Mouse (Mus musculus): Measurements from ENCODE around the gene Kif11.

Kif11 gene

DNA sequence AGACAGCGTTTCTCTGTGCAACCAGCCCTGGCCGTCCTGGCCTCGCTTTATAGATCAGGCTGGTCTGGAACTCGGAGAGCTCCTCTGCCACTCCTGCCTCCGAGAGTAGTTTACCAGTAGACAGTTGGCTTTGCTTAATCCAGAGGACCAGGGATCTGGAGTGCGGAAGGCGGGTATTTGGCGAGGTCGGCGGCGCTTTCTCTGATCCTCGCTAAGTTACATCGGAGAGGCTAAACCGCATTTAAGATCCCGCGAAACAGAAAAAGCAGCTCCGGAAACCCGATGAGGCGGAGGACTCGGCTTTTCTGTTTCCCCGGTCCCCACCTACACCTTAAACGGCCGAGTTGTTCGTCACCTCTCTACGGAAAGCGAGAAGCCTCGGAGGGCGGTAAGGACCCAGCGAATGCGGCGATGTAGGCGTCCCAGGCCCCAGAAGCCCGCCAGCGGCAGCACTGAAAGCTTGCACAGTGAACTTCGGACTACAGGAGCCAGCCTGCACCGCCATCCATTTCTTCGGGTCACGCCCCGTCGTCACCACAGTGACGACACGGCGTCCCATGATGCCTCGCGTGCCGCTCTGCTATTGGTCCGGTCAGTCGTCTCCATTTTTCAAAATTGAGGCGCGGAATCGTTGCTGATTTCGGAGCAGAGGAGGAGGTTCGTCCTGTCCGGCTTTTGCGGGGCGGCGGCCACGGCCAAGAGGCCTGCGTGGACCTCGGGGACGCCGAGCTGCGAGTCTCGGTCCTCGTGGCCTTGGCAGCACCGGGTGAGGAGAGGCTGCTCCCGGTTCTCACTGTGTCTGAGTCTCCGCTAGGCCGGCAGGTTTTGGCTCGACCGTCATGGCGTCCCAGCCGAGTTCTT lies at the start of gene Kif11:
Kif11 (plus strand) TSS at position 649 of the 861 bp plus-strand sequence.
- peak; percentile 95 for DNase-seq (ENCODE audit: low read depth, low spot score)

DNA sequence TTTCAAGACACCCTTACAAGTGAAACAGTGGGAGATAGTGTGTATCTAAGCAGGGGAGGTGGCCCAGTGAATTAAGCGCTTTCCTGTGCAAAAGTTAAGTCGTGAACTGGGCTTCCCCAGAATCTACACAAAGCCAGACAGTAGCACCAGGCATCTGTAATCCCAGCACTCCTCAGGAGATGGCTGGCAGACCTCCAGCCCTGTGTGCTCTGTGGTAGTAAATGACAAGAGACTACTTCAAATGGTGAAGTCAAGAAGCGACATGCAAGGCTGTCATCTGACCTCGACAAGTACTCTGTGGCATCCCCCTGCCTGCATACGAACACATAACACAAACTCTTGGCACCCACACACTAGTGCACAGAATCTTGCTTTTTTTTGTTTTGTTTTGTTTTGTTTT lies 49.0 kb upstream of the Kif11 start:
- no peak for DNase-seq (ENCODE audit: low read depth, low spot score)

DNA sequence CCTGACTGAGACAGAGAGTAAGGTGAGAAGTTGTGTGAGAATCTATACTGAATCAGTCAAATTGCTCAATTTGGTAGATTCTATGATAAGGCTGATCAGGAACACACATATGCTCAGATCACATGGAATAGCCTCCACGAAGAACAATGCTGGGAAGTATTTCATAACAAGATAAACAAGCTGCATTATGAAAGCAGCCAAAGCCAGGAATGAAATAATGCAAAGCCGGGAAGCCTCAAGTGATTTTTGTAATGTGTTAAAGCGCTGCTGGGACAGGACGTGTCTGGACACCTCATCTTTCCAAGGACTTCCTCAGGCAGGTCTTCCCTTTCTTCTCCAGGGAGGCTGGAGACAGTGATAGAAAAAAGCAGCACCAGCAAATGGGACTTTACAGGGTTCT lies 43.5 kb upstream of the Kif11 start:
- no peak for DNase-seq (ENCODE audit: low read depth, low spot score)

DNA sequence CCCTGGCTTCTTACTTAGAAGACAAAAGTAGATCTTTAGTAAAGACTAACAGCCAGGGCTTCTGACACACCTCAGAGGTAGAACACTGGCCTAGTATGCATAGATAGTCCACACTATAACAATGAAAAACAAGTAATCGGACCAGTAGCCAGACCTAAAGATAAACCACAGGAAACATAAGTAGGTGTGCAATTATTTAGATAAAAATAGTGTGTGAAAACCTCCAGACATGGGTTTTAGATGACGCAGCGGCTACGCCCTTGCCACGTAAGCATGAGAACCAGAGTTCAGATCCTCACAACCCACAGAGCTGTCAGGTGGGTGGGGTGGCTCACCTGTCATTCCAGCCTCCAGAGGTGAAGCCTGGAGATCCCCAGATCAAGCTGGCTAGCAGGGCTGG lies 42.8 kb upstream of the Kif11 start:
- DNase-seq (ENCODE audit: low read depth, low spot score): no peak

DNA sequence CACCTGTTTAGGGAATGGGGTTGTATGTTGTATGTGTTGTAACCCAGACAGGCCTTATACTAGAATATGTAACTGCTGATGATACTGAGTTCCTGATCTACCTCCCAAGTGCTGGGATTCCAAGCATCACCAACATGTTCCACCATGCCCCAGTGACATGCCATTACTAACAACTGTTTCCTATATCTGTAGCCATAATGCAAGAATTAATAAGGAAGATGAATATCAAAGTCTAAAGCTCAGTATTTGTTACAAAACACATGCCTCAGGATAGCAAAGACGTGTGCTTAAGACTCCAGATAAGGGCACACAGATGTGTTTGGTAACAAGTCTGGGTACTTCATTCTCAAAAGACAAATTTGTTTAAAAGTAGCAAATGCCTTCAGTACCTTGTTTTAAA lies 40.8 kb upstream of the Kif11 start:
- DNase-seq (ENCODE audit: low read depth, low spot score): no peak

DNA sequence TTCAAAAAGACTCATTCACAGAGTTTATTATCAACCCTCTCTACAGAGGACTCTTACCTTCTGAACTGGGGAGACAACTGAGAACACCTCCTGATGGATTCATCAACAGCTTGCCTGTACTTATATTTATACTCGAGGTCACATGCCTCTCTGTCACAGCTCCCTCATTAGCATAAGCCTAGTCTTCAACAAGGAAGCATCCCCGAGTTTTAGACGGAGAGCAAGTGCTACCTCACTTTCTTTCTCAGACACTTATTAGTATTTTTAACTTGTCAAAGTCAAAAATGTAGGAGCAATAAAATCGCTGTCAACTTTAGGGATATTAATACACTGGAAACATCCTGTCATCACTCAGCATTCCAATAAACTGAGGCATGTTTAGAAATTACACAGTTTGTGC lies 38.5 kb upstream of the Kif11 start, which contains the start of gene Ide:
Ide (minus strand) TSS at position 101 of the 400 bp plus-strand sequence.
- no peak for DNase-seq (ENCODE audit: low read depth, low spot score)

DNA sequence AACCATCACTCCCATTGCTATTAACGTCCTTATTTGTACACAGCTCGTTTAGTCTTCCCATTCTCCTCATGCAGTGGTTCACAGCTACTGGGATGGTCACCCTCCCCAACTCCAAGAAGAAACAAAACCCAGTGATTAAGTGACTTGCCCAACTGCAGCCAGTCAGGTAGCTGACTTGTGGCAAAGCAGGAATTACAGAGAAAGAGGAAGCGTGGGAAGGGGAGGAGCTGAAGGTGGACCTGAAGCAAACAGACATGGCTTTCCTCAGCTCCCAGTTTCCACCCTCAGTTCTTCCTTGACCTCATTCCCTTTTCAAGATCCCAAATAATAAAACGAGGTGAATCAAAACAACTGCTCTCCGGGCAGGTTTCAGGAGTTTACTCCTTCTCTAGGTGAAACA lies 35.7 kb upstream of the Kif11 start:
- peak; percentile 49 for DNase-seq (ENCODE audit: low read depth, low spot score)

DNA sequence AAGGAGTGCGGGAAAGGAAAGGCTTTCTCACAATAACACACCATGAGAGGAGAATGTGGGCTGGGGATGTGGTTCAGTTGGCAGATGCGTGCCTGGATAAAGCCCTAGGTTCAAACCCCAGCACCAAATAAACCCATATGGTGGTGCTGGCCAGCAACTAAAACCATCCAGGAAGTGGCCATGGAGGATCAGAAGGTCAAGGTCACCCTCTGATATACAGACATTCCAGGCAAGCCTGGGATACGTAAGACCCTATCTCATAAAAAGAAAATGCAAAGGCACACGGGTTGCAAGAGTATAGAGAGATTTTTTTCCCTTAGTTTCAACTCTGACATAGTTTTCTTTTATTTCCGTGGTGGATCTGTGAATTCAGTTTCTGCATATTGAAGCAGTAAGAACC lies 35.3 kb upstream of the Kif11 start:
- DNase-seq (ENCODE audit: low read depth, low spot score): peak; percentile 75

DNA sequence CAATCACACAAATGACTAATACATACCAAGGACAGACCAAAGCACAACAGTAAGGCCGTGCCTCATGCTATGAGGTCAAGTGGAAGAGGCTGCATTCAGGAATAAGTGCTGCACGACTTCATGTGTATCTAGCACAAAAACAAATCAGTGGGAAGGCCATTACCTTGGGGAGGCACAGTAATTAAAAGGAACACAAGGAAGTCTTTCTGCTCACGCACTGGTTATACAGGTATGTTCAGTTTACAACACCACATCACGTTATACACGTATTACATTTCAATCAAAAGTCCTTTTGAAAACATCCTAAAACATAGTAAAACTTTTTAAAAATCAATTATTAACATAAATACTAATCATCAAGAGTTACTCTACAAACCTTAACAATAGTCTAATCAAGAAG lies 32.3 kb upstream of the Kif11 start:
- DNase-seq (ENCODE audit: low read depth, low spot score): no peak

DNA sequence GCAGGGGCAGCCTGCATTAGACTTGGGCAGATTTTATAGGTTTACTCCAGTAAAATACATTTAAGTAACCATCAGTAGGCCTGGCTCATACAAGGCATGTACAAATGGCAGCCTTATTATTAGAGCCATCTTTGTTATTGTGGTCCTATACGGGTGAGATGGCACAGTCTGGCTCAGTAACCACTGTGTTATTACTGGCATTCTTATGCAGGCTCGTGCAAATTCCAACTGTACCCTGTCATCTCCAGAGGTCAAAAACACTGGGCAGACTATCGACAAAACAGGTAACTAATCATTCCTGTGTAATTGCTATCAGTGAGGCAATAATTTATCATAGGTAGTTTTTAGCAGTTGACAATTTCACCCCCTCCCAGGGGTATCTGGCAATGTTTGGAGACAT lies 29.9 kb upstream of the Kif11 start:
- DNase-seq (ENCODE audit: low read depth, low spot score): no peak

DNA sequence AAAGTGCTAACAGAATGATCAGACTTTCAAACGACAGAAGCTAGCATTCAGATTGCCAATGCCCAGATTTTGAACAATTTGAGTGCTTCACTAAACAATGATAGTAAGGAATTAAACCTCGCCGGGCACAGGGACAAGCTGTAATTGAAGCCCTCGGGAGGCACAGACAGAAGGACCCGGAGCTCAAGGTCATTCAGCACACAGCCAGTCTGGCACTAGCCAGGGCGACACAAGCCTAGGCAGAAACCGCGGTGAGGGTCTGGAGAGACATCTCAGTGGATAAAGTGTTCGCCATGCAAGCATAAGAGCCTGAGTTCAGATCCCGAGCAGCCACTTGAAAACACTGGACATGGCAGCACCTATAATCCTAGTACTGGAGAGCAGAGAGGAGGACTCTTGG lies 27.9 kb upstream of the Kif11 start:
- DNase-seq (ENCODE audit: low read depth, low spot score): no peak

DNA sequence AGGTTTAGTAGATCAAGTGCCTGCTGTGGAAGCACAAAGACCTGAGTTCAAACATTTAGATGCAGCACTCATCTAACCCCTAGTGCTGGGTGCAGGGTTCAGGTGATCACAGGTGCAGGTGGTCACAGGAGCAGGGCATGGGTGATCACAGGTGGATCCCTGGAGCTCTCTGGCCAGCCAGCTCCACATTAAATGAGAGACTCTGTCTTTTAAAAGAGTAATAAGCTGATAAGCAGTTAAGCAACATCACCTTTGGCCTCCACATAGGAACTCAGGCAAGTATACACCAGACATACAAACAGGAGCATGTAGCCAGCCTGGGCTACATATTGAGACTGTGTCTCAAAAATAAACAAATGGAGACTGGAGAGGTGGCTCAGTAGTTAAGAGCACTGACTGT lies 27.3 kb upstream of the Kif11 start:
- no peak for DNase-seq (ENCODE audit: low read depth, low spot score)

DNA sequence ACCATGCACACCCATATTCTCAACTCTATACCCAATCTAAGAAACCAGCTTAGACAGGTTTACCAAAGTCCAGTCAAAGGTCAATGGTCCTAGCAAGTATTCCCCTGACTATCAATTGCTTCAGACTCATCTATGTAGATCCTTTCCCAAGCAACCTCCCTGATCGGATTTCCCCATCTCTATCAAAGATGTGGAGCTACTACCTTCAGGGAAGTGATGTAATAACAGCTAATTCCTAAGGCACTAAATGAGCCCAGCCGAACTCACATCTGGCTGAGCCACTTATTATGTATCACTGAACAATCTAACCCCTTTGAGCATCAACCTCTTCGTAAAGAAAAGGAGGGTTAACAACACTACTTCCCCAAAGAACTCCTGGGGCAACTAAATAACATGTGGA lies 23.4 kb upstream of the Kif11 start:
- no peak for DNase-seq (ENCODE audit: low read depth, low spot score)

DNA sequence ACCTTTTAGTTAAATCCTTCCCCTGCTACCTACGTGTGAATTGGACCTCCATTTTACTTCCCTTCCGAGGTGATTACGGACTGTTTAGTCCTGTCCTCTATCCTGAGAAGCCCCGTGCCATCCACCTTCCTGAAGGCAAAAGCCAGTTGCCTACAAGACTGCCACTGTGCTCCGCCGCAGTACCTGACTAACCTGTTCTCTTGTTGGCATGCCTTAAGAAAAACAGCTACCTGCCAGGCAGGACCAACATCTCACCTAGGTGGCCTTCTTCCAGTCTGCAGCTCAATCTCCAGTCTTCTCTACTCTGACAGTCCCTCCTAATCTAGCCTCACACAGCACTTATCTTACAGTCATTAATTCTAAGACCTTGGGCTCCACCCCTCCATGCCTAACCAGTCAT lies 22.9 kb upstream of the Kif11 start:
- DNase-seq (ENCODE audit: low read depth, low spot score): no peak

DNA sequence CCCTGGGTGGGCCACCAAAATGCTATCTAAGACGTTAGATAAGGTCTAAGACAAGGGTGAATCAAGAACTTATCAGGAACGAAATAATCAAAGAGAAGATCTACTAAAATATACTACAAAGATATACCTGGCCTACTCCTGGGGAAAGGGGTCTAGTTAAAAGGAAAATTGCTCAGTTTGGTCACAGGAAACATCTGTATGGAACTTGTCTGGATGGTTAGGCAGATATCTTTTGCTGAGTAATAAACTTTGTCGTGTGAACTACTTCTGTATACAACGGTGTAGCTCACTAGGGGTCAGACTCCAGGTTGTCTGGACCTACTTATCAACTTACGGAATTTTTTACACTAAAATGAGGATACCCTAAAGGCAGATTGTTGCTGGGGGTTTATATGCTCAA lies 16.2 kb upstream of the Kif11 start:
- no peak for DNase-seq (ENCODE audit: low read depth, low spot score)

DNA sequence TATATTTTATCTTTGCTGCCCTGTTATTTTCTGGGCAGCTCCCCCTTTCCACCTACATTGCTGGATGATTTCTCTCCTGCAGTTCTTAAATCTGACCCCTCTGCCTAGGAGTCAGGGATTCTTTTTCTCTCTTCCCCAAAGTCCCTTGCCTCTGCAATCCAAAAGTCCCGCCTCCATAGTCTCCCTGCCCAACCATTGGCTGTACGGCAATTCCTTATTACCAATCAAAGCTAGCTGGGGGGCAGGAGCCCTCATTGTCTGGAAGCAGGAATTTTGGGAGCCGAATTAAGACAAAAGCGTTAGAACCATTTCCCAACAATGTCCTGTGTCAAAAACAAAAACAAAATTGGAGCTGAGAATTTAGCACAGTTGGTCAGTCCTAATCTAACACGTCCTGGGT lies 13.7 kb upstream of the Kif11 start:
- peak; percentile 92 for DNase-seq (ENCODE audit: low read depth, low spot score)

DNA sequence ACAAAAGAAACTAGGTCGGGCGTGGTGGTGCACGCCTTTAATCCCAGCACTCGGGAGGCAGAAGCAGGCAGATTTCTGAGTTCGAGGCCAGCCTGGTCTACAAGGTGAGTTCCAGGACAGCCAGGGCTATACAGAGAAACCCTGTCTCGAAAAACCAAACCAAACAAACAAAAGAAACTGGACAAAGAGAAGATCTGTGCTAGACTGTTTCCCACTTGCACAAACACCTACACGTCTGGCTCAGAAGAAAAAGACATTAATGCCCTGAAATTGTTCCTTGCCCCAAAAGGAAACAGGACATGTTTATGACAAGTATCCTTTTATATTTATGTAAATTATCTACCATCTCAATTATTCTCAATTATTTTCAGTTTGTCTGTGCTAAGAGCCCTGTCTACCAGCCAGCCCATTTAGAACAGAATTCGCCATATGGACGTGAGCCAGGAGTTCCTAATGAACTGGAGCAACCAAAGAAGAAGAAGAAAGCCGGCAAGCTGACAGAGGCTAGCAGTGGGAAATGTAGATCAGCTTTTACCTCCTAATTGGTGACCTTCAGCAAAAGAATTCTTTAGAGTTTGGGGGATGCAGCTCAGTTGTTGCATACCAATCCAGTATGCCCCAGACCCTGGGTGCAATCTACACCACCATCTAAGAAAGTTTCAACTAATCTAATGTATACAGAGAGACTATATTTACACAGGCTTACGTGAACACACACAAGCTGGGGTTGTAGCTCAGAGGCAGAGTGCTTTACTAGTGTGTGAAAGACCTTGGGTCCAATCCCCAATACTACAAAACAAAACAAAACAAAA lies 12.9 kb upstream of the Kif11 start:
- DNase-seq (ENCODE audit: low read depth, low spot score): no peak

DNA sequence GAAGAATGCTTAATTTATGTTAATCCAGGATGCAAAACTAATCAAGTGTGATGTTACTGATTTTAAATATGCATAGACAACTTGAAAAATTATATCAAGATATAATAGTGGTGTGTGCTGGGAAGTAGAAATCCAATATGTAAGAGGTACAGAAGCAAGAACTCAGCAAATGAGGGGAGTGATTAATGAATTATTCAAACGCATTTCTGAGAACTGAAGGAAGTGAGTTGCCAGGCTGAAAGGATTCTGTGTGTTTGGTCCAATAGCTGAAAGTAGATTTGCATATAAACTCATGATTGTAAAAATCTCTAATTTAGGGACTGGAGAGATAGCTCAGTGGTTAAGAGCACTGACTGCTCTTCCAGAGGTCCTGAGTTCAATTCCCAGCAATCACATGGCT lies 7.2 kb upstream of the Kif11 start:
- DNase-seq (ENCODE audit: low read depth, low spot score): no peak

DNA sequence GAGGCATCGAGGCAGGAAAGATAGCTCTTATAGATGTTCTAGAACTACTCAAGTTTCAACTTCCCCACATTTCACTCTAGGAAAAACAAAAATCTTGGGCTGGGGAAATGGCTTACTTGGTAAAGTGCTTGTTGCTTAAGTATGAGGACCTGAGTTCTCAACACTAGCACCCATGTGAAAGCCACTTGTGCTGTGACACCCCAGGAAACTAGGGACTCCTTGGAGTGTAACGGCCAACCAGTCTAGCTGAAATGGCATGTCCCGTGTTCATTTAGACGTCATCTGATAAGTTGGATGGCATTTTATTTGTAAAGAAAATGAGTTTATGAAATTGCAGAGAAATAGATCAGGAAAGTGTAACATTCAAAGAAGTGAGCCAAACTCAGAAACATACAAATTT lies 6.3 kb upstream of the Kif11 start:
- DNase-seq (ENCODE audit: low read depth, low spot score): no peak

DNA sequence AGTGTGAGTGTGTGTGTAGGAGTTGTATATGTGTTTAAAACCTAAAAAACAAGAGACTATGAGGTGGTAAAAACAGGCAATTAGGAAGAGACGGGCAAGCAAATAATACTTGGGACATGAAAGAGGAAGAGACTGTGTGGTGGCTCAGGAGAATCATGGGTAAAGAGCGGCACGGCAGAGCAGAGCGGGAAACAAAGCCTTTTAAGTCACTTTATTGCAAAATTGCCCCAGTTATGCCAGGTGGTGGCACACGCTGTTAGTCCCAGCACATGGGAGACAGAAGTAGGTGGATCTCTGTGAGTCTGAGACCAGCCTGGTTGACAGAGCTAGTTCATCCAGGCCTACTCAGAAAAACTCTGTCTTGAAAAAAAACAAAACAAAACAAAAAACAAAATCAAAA lies 5.8 kb upstream of the Kif11 start:
- no peak for DNase-seq (ENCODE audit: low read depth, low spot score)

DNA sequence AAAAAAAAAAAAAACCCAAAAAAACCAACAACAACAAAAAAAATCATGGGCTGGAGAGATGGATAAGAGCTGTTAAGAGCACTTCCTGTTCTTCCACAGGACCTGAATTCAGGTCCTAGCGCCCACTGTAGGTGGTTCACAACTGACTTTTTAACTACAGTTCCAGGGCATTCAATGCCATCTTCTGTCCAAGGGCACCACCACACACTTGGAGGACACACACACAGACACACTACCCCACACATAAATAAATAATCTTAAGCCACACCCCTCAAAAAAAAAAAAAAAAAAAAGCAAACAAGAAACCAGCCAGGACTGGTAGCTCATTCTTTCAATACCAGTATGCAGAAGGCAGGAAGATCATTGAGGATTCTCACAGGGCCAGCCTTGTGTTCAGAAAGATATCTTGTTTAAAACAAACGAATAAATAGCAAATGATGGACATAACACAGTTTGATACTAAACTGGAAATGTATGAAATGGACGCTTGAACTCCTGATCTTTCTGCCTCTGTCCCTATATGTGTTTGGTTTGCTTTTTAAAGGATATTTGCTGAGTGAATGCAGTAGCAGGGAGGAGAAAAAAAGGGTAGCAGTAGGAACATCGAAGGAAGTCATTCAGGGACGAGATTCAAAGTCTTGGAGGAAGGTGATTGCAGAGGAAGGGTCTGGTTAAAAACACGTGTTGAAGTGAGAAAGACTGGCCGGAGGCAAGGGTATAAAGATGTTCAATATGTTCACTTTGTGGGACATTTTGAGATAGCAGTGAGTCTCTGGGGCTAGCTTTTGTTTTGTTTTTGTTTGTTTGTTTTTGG lies 1.1 kb upstream of the Kif11 start:
- peak; percentile 40 for DNase-seq (ENCODE audit: low read depth, low spot score)

DNA sequence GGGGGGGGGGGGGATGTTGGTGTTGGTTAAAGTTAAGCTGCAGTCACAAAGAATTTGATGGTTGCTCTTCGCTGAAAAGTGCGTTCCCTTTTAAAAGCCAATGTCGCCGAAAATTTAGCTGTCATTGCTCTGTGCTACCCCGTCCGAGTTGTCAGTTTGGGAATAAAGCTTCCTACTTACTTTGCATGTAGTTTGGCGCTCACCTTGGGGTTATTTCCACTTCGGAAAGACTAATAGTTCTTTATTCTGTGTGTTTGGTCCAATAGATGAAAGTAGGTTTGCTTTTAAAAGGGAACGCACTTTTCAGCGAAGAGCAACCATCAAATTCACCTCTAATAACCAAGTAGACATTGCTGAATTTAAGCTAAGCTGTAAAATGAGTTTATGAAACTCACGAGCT lies 638 bp downstream of the Kif11 start:
- no peak for DNase-seq (ENCODE audit: low read depth, low spot score)
